Mouse (Mus musculus) spleen, adult 10 weeks (tissue): Measurements from ENCODE around the gene 4930453N24Rik. TPM values are rescaled to one million over a fixed set of nuclear protein-coding genes. Genes with fewer than 3 reads are reported as not detected.

Experiments used
- polyA plus RNA-seq: library from polyadenylated mRNA; stranded (reverse); fragments of 350-450 nt; fragmentation: Illumina TruSeq; extraction: RNeasy Lipid Tissue Mini Kit (QIAGEN cat#74804); gene quantifications from one replicate; pipeline ENCODE4 v1.2.3, GENCODE M21; 2015; ENCODE audit warnings: low replicate concordance; ENCODE audit not compliant: insufficient read depth

4930453N24Rik gene
- polyA plus RNA-seq, result 41.9 TPM

DNA sequence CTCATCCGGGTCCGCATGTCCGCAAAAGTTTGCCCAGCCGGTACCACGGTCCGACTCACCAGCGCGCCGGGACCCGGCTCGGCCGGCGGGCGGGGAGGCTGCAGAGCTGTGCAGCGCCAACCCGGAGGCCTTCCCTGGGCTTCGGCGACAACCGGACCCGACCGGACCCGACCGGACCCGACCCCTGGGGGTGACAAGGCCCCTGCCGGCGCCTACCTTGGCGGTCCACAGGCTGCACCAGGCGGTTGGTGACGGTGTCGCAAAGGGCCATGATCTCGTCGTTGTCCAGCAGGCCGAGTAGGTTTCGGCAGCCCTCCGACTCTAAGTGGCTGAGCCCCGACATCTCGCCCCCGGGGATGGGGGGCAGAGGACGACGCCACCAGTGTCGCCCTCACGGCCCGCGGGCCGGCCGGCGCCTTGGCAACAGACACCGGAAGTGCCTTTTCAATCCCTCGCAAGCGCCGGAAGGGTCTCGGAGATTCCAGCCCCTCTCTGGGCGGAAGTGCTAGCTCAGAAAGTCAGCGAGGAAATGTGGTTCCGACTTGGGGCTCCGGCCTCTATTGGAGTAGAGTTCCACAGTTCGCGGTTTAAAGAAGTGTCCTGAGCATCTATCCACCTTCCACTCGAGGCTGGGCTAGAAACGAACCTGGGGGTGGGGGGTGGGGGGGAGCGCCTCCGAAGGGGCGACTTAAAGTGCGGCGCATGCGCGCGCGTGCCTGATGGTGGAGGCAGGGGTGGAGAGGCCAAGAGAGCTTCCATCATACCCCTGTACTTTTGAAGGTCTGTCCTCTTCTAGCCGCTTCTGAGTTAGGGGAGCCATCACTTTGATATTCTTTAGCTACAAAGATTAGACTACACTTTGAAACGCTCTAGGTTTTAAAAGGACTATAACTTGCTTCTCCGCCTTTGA, at the start of gene 4930453N24Rik:
Gene 4930453N24Rik (minus strand): TSS at position 641 of the 910 bp plus-strand sequence.

Other genes with a start within 250 kb of the 4930453N24Rik start
- not detected for gene Csnka2ip, start 168.8 kb downstream of the 4930453N24Rik start, polyA plus RNA-seq
- 22.5 TPM for gene Zfp654, start 80.5 kb upstream of the 4930453N24Rik start, polyA plus RNA-seq
- gene Cggbp1, start 80.8 kb upstream of the 4930453N24Rik start, polyA plus RNA-seq, result 101 TPM